Mouse (Mus musculus) testis, adult 2 months (tissue): Measurements from ENCODE around the gene Dcakd.

Source experiments
- CTCF ChIP-seq: fragments of 200-500 bp; IDR thresholded peaks from 2 replicates; pipeline ENCODE4 v1.5.1; 2012; ENCODE audit warnings: low read depth, mild to moderate bottlenecking, inconsistent platforms, low read length, moderate library complexity; ENCODE audit not compliant: control insufficient read depth, insufficient read depth, insufficient replicate concordance
- POLR2A ChIP-seq: fragments of 200-500 bp; IDR thresholded peaks from 2 replicates; pipeline ENCODE4 v1.6.1; 2012; ENCODE audit warnings: low read depth, mild to moderate bottlenecking, inconsistent platforms, low read length, moderate library complexity; ENCODE audit not compliant: control insufficient read depth

GRCm38 (mm10) chr11:103028176-103028891, at the start of gene Dcakd, which contains the start of gene Nmt1:
- no peak for TF ChIP-seq CTCF
- peak; percentile 92 for TF ChIP-seq POLR2A
